Mouse (Mus musculus) CH12.LX (cell line): ENCODE measurements around the gene Phospho1. TPM values are rescaled to one million over a fixed set of nuclear protein-coding genes. Genes with fewer than 3 reads are reported as not detected.

Experiments
- DNase-seq: peaks from one replicate; pipeline ENCODE4 v3.0.0-alpha.2; 2013; ENCODE audit errors: extremely low read depth
- H3K27ac ChIP-seq: 2 replicates; pipeline ENCODE4 v1.5.1; 2012; ENCODE audit warnings: low read depth, mild to moderate bottlenecking, control low read depth, moderate library complexity; ENCODE audit not compliant: insufficient read depth
- H3K27me3 ChIP-seq: replicated peaks from 2 replicates; pipeline ENCODE3; 2012; ENCODE audit warnings: inconsistent platforms
- H3K36me3 ChIP-seq, 2 experiments: replicated peaks in 1 of 2; 2 replicates each; pipeline versions ENCODE3 to v1.6.1; 2012; ENCODE audit warnings: inconsistent platforms in 1 of 2, low read length in 1 of 2, mild to moderate bottlenecking in 1 of 2, mixed read lengths in 1 of 2, moderate library complexity in 1 of 2; ENCODE audit not compliant: control insufficient read depth in 1 of 2, insufficient read depth in 1 of 2
- H3K4me1 ChIP-seq, 2 experiments: 2 replicates each; pipeline ENCODE4 v1.6.1; 2012; ENCODE audit warnings: inconsistent platforms in 1 of 2, moderate library complexity in 1 of 2; ENCODE audit not compliant: insufficient read depth in 2 of 2, control insufficient read depth in 1 of 2
- H3K4me2 ChIP-seq: 2 replicates; pipeline ENCODE4 v1.6.1; 2012; ENCODE audit warnings: low read depth, mild to moderate bottlenecking, control low read depth; ENCODE audit not compliant: poor library complexity, insufficient read depth, severe bottlenecking
- H3K4me3 ChIP-seq, 3 experiments: fragments of 150-350 bp in 1 of 3; sonication (generic) in 1 of 3; replicated peaks in 1 of 3; 2 replicates each; pipeline versions ENCODE3 to v1.5.1; 2011 to 2012; ENCODE audit warnings: low read depth in 2 of 3, low read length in 2 of 3, mild to moderate bottlenecking in 2 of 3, moderate library complexity in 2 of 3, control low read depth in 1 of 3, improper control_type of control experiment in 1 of 3, inconsistent platforms in 1 of 3, mixed read lengths in 1 of 3; ENCODE audit not compliant: poor library complexity in 1 of 3
- H3K79me2 ChIP-seq: replicated peaks from 2 replicates; pipeline ENCODE4 v1.6.1; 2012; ENCODE audit warnings: mild to moderate bottlenecking, moderate library complexity; ENCODE audit not compliant: control insufficient read depth, poor library complexity, insufficient read depth, severe bottlenecking; ENCODE audit errors: extremely low read depth
- H3K9ac ChIP-seq: 2 replicates; pipeline ENCODE4 v1.6.1; 2012; ENCODE audit warnings: low read depth, mild to moderate bottlenecking, control low read depth, moderate library complexity; ENCODE audit not compliant: insufficient read depth
- H3K9me3 ChIP-seq: replicated peaks from 2 replicates; pipeline ENCODE3; 2012; ENCODE audit warnings: low read length, inconsistent platforms, mixed read lengths
- BHLHE40 ChIP-seq: IDR thresholded peaks from 2 replicates; pipeline ENCODE4 v1.6.1; 2011; ENCODE audit warnings: mild to moderate bottlenecking, low read depth, low read length, improper control_type of control experiment
- CHD2 ChIP-seq: IDR thresholded peaks from 2 replicates; pipeline ENCODE4 v1.6.1; 2011; ENCODE audit warnings: low read length, improper control_type of control experiment
- CTCF ChIP-seq, 2 experiments: IDR thresholded peaks in 1 of 2; conservative IDR thresholded peaks in 1 of 2; 2 replicates each; pipeline ENCODE4 v1.5.1; 2011 to 2012; ENCODE audit warnings: low read depth in 2 of 2, low read length in 2 of 2, improper control_type of control experiment in 1 of 2, inconsistent platforms in 1 of 2, mild to moderate bottlenecking in 1 of 2, moderate library complexity in 1 of 2
- E2F4 ChIP-seq: IDR thresholded peaks from 2 replicates; pipeline ENCODE4 v1.6.1; 2011; ENCODE audit warnings: low read depth, low read length, improper control_type of control experiment; ENCODE audit not compliant: insufficient replicate concordance
- ELF1 ChIP-seq: IDR thresholded peaks from 2 replicates; pipeline ENCODE4 v1.6.1; 2014; ENCODE audit warnings: low read depth, mild to moderate bottlenecking, inconsistent platforms, low read length, improper control_type of control experiment
- ETS1 ChIP-seq: conservative IDR thresholded peaks from 2 replicates; pipeline ENCODE4 v1.6.1; 2012; ENCODE audit warnings: low read depth, mild to moderate bottlenecking, inconsistent platforms, low read length, improper control_type of control experiment, moderate library complexity
- GABPA ChIP-seq: IDR thresholded peaks from 2 replicates; pipeline ENCODE4 v1.6.1; 2012; ENCODE audit warnings: low read depth, low read length, improper control_type of control experiment, inconsistent platforms; ENCODE audit not compliant: insufficient replicate concordance
- JUN ChIP-seq: IDR thresholded peaks from 2 replicates; pipeline ENCODE4 v1.6.1; 2011; ENCODE audit warnings: low read depth, mild to moderate bottlenecking, low read length, improper control_type of control experiment, moderate library complexity; ENCODE audit not compliant: insufficient read depth
- JUND ChIP-seq: conservative IDR thresholded peaks from 2 replicates; pipeline ENCODE4 v1.6.1; 2011; ENCODE audit warnings: low read depth, low read length, improper control_type of control experiment
- MAFK ChIP-seq: IDR thresholded peaks from 2 replicates; pipeline ENCODE4 v1.6.1; 2011; ENCODE audit warnings: low read length, improper control_type of control experiment; ENCODE audit not compliant: insufficient replicate concordance
- MAX ChIP-seq: IDR thresholded peaks from 2 replicates; pipeline ENCODE4 v1.6.1; 2011; ENCODE audit warnings: low read length, improper control_type of control experiment
- MXI1 ChIP-seq: IDR thresholded peaks from 2 replicates; pipeline ENCODE4 v1.6.1; 2011; ENCODE audit warnings: mild to moderate bottlenecking, low read depth, low read length, improper control_type of control experiment
- NELFE ChIP-seq: IDR thresholded peaks from 2 replicates; pipeline ENCODE4 v1.6.1; 2011; ENCODE audit warnings: low read depth, low read length, improper control_type of control experiment
- POLR2AphosphoS2 ChIP-seq: IDR thresholded peaks from 2 replicates; pipeline ENCODE4 v1.6.1; 2011; ENCODE audit warnings: low read depth, low read length, improper control_type of control experiment
- RAD21 ChIP-seq: IDR thresholded peaks from 2 replicates; pipeline ENCODE4 v1.6.1; 2011; ENCODE audit warnings: low read depth, mild to moderate bottlenecking, low read length, improper control_type of control experiment, moderate library complexity
- RCOR1 ChIP-seq: conservative IDR thresholded peaks from 2 replicates; pipeline ENCODE4 v1.6.1; 2012; ENCODE audit warnings: low read depth, mild to moderate bottlenecking, inconsistent platforms, low read length, improper control_type of control experiment
- SMC3 ChIP-seq: IDR thresholded peaks from 2 replicates; pipeline ENCODE4 v1.6.1; 2011; ENCODE audit warnings: low read depth, low read length, improper control_type of control experiment
- TBP ChIP-seq: conservative IDR thresholded peaks from 2 replicates; pipeline ENCODE4 v1.6.1; 2011; ENCODE audit warnings: low read depth, low read length, improper control_type of control experiment
- USF1 ChIP-seq: IDR thresholded peaks from 2 replicates; pipeline ENCODE4 v1.6.1; 2014; ENCODE audit warnings: low read depth, mild to moderate bottlenecking, inconsistent platforms, low read length, improper control_type of control experiment
- USF2 ChIP-seq: conservative IDR thresholded peaks from 2 replicates; pipeline ENCODE4 v1.6.1; 2011; ENCODE audit warnings: low read depth, low read length, improper control_type of control experiment
- ZC3H11A ChIP-seq: IDR thresholded peaks from 2 replicates; pipeline ENCODE4 v1.6.1; 2012; ENCODE audit warnings: low read depth, mild to moderate bottlenecking, inconsistent platforms, low read length, improper control_type of control experiment
- ZKSCAN1 ChIP-seq: IDR thresholded peaks from 2 replicates; pipeline ENCODE4 v1.6.1; 2012; ENCODE audit warnings: low read depth, inconsistent platforms, low read length, improper control_type of control experiment, borderline replicate concordance
- ZMIZ1 ChIP-seq: IDR thresholded peaks from 2 replicates; pipeline ENCODE4 v1.6.1; 2012; ENCODE audit warnings: low read depth, mild to moderate bottlenecking, inconsistent platforms, low read length, improper control_type of control experiment
- dilution Hi-C: fragments of 300-500 bp; cut with MboI; formaldehyde crosslinking; loops from 2 replicates; pipeline ENCODE4 v1.14.3; 2020; ENCODE audit warnings: low sequenced_read_pairs; ENCODE audit not compliant: extremely low pct_unique_long_range_greater_than_20kb, extremely low pct_ligation_motif_present
- in situ Hi-C: fragments of 300-500 bp; cut with MboI; formaldehyde crosslinking; loops from 3 replicates; pipeline ENCODE4 v1.14.3; 2019; ENCODE audit warnings: low sequenced_read_pairs, low pct_ligation_motif_present, low pct_unique_long_range_greater_than_20kb, mixed read lengths
- polyA plus RNA-seq: library from polyadenylated mRNA; unstranded; fragments of >175 nt; gene quantifications from 2 replicates; pipeline ENCODE4 v1.2.1, GENCODE M21; 2012; ENCODE audit warnings: low read depth; ENCODE audit not compliant: insufficient read length
- total RNA-seq, 2 experiments: library from RNA; depleted of rRNA; stranded (reverse); fragments of 300-350 nt in 1 of 2; fragments of >200 nt in 1 of 2; gene quantifications; 2 replicates each; pipeline ENCODE4 v1.2.3; 2012 to 2014

Phospho1 gene
- total and polyA plus RNA-seq, 3 experiments, result 0.97 to 1.3 TPM; not detected in 1

DNA sequence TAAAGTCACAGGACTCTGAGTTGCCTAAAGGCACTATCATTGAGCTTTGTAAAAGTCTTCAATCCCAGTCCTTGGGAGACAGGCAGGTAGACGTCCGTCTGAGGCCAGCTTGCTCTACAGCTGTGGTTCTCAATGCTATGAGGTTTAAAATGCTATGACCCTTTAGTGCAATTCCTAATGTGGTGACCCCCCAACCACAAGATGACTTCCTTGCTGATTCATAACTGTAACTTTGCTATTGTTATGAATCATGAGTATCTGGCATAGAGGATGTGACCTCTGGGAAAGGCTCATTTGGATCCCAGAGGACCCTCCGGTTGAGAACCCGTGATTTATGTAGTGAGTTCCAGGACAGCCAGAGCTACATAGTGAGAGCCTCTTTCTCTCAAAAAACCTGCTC, 44.9 kb upstream of the Phospho1 start:
- H3K9ac ChIP-seq, result no peak overlapping the region
- in situ Hi-C loops, result no loop called here
- no peaks in the 10 kb centered on the region for H3K27me3 ChIP-seq
- H3K4me3 ChIP-seq, result no peak overlapping the region
- H3K36me3 ChIP-seq, result peaks cover 0 to 10% of the 10 kb centered on the region in 2 experiments
- DNase-seq, result no peak
- no peaks in the 10 kb centered on the region for H3K4me1 ChIP-seq
- no peak overlapping the region for H3K4me2 ChIP-seq
- no peaks in the 10 kb centered on the region for H3K79me2 ChIP-seq
- dilution Hi-C loops, result no loop called here
- no peak for TF ChIP-seq POLR2AphosphoS2
- no peak for TF ChIP-seq NELFE
- no peak for TF ChIP-seq RAD21
- no peak for TF ChIP-seq CTCF (conservative IDR thresholded peaks at IDR 0.05 in 1 of 2, IDR thresholded peaks at IDR 0.05 in 1 of 2; ENCODE audit: low read depth in 2 of 2, low read length in 2 of 2)
- no peak for TF ChIP-seq ELF1
- no peak for TF ChIP-seq ZKSCAN1
- no peak for TF ChIP-seq CHD2
- no peak overlapping the region for H3K27ac ChIP-seq
- no peaks in the 10 kb centered on the region for H3K9me3 ChIP-seq

DNA sequence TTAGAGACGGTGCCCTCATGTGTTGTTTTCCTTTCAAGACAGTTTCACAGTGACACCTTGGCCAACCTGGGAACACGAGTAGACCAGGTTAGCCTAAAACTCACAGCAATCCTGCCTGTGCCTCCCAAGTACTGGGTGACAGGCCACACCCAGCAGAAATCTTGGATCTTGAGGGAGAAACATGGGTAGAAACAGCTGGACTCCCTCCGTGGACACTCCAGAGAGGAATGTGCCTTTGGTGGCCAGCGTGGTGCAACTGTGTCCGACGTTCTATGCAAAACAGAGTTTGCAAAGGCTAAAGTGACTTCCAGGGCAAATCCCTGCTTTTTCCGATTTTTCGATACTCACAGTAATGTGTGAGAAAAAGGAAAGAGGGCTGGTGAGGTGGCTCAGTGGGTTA, 43.8 kb upstream of the Phospho1 start:
- TF ChIP-seq TBP (no peak), SMC3 (no peak), POLR2AphosphoS2 (no peak), MAFK (no peak), USF2 (no peak), JUN (no peak), JUND (no peak), BHLHE40 (no peak), MXI1 (no peak), MAX (no peak), ZMIZ1 (no peak), ETS1 (no peak), GABPA (no peak), CTCF (conservative IDR thresholded peaks at IDR 0.05 in 1 of 2, IDR thresholded peaks at IDR 0.05 in 1 of 2; ENCODE audit: low read depth in 2 of 2, low read length in 2 of 2) (no peak), RCOR1 (no peak), ZC3H11A (no peak), E2F4 (no peak), USF1 (no peak), ELF1 (no peak)
- in situ Hi-C loops (loop anchor here (5.0 kb wide), 1 partner anchor 37 kb away; no protein-coding TSS in a partner anchor), dilution Hi-C loops (no loop called here)
- no peaks in the 10 kb centered on the region for H3K4me1 ChIP-seq
- H3K27ac ChIP-seq, result no peak overlapping the region
- H3K9ac ChIP-seq, result no peak overlapping the region
- H3K9me3 ChIP-seq, result no peaks in the 10 kb centered on the region
- H3K4me3 ChIP-seq, result no peak overlapping the region
- H3K79me2 ChIP-seq, result no peaks in the 10 kb centered on the region
- H3K36me3 ChIP-seq, result peaks cover 0 to 7% of the 10 kb centered on the region in 2 experiments
- no peak overlapping the region for H3K4me2 ChIP-seq
- H3K27me3 ChIP-seq, result no peaks in the 10 kb centered on the region
- DNase-seq, result no peak
